Mouse (Mus musculus) G1E (cell line): ENCODE data around the gene Camta1.

Experiments used
- CTCF ChIP-seq: IDR thresholded peaks from 2 replicates; pipeline ENCODE4 v1.5.1; 2012; ENCODE audit warnings: low read depth, low read length, inconsistent platforms, mixed read lengths
- GATA1 ChIP-seq: IDR thresholded peaks from 2 replicates; pipeline ENCODE4 v1.6.1; 2012; ENCODE audit warnings: borderline replicate concordance, low read length, inconsistent platforms, mixed read lengths
- GATA2 ChIP-seq: IDR thresholded peaks from 2 replicates; pipeline ENCODE4 v1.6.1; 2012; ENCODE audit warnings: low read depth, low read length, inconsistent platforms, borderline replicate concordance
- POLR2AphosphoS5 ChIP-seq: IDR thresholded peaks from 2 replicates; pipeline ENCODE4 v1.6.1; 2012; ENCODE audit warnings: low read depth, low read length, inconsistent platforms; ENCODE audit not compliant: insufficient replicate concordance
- TAL1 ChIP-seq: conservative IDR thresholded peaks from 2 replicates; pipeline ENCODE4 v1.6.1; 2012; ENCODE audit warnings: low read depth, low read length, inconsistent platforms, mixed read lengths

DNA sequence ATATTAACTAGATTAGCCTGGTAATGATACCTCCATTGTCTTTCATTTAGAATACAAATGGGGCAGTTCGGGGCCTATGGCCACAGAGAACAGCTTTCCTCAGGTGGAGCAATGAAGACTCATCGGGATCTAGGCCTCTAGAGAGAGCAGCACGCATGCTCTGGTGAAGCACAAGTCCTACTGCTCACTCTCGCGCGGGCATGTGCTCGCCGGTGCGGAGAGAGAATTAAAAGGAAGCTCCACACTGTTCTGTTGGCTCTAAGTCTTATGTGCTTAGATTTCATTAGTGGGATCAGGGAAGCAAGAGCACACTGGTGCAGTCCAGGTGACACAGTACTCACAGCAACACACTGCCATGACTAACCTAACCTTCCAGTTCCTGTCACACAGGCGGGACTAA is 27.1 kb downstream of the Camta1 start:
- TF ChIP-seq CTCF (no peak), POLR2AphosphoS5 (no peak), GATA2 (no peak), TAL1 (no peak), GATA1 (no peak)
